In genomic region chr5:30588301-30588968, GRCm38 (mm10) we compare ENCODE assay signal across 9 mouse cellular contexts. TPM values are rescaled to one million over a fixed set of nuclear protein-coding genes. Genes with fewer than 3 reads are reported as not detected.
DNase-seq lines count a peak whose midpoint lies in the region; ATAC-seq and TF ChIP-seq lines count a peak whose summit lies in the region.
"Had no signal": no experiment of that assay in that cellular context is flagged by ENCODE, and none has a peak within 500 bp of the region (broad histone marks: within the 10 kb centered on the region; RNA-seq: fewer than 3 reads in every experiment).

No protein-coding gene starts in this region.

- H3K9ac ChIP-seq in forebrain, postnatal 0 days = peak overlapping the region; percentile 78
- H3K9ac ChIP-seq in midbrain, embryonic 11.5 days (ENCODE audit: low read length) = peak overlapping the region; percentile 57

- H3K36me3 ChIP-seq in megakaryocyte, embryonic 14.5 days (replicated peaks; ENCODE audit: low read length) = no peaks in the 10 kb centered on the region
- H3K36me3 ChIP-seq in forebrain, postnatal 0 days (ENCODE audit: insufficient read depth) = no peaks in the 10 kb centered on the region
- no peaks in the 10 kb centered on the region for H3K36me3 ChIP-seq in midbrain, embryonic 11.5 days (ENCODE audit: control insufficient read depth, insufficient read depth, low read length)

- ATAC-seq in megakaryocyte, adult 5-6 weeks (ENCODE audit: poor library complexity, severe bottlenecking) = no peak
- ATAC-seq in forebrain, postnatal 0 days = peak; percentile 79
- peak; percentile 67 for ATAC-seq in midbrain, embryonic 11.5 days (ENCODE audit: low FRiP score)

- peak; percentile 83 for DNase-seq in cerebellum, adult 9-11 months
- DNase-seq in forebrain, postnatal 0 days = peak; percentile 76
- peak; percentile 50 to 55 for DNase-seq in left cerebral cortex, postnatal 25 days (ENCODE audit: low spot score in 2 of 2)
- peak; percentile 93 for DNase-seq in midbrain, embryonic 11.5 days (ENCODE audit: low spot score, missing footprints)
- no peak for DNase-seq in yolk sac, embryonic 10.5 days (ENCODE audit: low spot score)
- no peak for DNase-seq in urinary bladder, postnatal 10 days (ENCODE audit: low spot score)

- H3K9me3 ChIP-seq in megakaryocyte, embryonic 14.5 days = no peaks in the 10 kb centered on the region
- H3K9me3 ChIP-seq in forebrain, postnatal 0 days (ENCODE audit: low read length) = no peaks in the 10 kb centered on the region
- H3K9me3 ChIP-seq in midbrain, embryonic 11.5 days (ENCODE audit: control insufficient read depth, low read length) = no peaks in the 10 kb centered on the region

- H3K4me3 ChIP-seq in megakaryocyte, embryonic 14.5 days (replicated peaks) = peak overlapping the region; percentile 83
- peak overlapping the region; percentile 67 for H3K4me3 ChIP-seq in forebrain, postnatal 0 days (ENCODE audit: low read depth, low read length)
- peak overlapping the region; percentile 49 for H3K4me3 ChIP-seq in midbrain, embryonic 11.5 days (ENCODE audit: low read depth, low read length)
- H3K4me3 ChIP-seq: erythroblast, embryonic 14.5 days had no signal

- intact Hi-C loops in left cerebral cortex, postnatal 25 days (cut with DNase I) = loop anchor here (5.0 kb wide), 2 partner anchors 54 to 71 kb away; no protein-coding TSS in a partner anchor

- peak overlapping the region; percentile 74 for H3K27ac ChIP-seq in forebrain, postnatal 0 days (ENCODE audit: low read depth, low read length)
- no peak overlapping the region for H3K27ac ChIP-seq in midbrain, embryonic 11.5 days (ENCODE audit: low read depth, low read length)

- H3K4me2 ChIP-seq in forebrain, postnatal 0 days (ENCODE audit: low read depth) = peak overlapping the region; percentile 96
- H3K4me2 ChIP-seq in midbrain, embryonic 11.5 days = peak overlapping the region; percentile 93

- 3% methylated on average over 68 of the region's 70 CpGs for WGBS in forebrain, postnatal 0 days
- WGBS in midbrain, embryonic 11.5 days = under 1% methylated on average over 66 of the region's 70 CpGs

- H3K27me3 ChIP-seq in megakaryocyte, embryonic 14.5 days (replicated peaks) = peaks cover 92% of the 10 kb centered on the region
- H3K27me3 ChIP-seq in forebrain, postnatal 0 days (ENCODE audit: insufficient read depth, low read length) = peaks cover 5% of the 10 kb centered on the region; the same call in 1 of the 2 replicates
- peaks cover 30% of the 10 kb centered on the region for H3K27me3 ChIP-seq in midbrain, embryonic 11.5 days (ENCODE audit: control insufficient read depth, insufficient read depth, low read length)

- peaks cover 10% of the 10 kb centered on the region for H3K4me1 ChIP-seq in megakaryocyte, embryonic 14.5 days
- no peaks in the 10 kb centered on the region; the same call in 1 of the 2 replicates for H3K4me1 ChIP-seq in forebrain, postnatal 0 days (ENCODE audit: insufficient read depth)
- peaks cover 7% of the 10 kb centered on the region for H3K4me1 ChIP-seq in midbrain, embryonic 11.5 days (ENCODE audit: control insufficient read depth, insufficient read depth, low read length)

- no peak for TF ChIP-seq CTCF in forebrain, postnatal 0 days (IDR thresholded peaks at IDR 0.05; ENCODE audit: low read depth)

RNA-seq across cellular contexts. Expression of gene Kcnk3, which starts 0.5 kb away (rescaled TPM):
- not detected in 2 replicates for polyA plus RNA-seq in megakaryocyte, embryonic 14.5 days (2012; ENCODE audit: insufficient read depth, low replicate concordance)
- total RNA-seq in megakaryocyte, adult 5-6 weeks (2015) = not detected in 2 replicates
- not detected in 2 replicates for total RNA-seq in megakaryocyte, adult 5-6 weeks (2017)
- total RNA-seq in forebrain, postnatal 0 days (2014; rRNA removed) = 10.8 and 13.1 TPM in 2 replicates
- polyA plus RNA-seq in forebrain, postnatal 0 days (2015; fragmentation: Nextera tagmentation; extraction: Ambion mirVana) = 6.4 and 7.0 TPM in 2 replicates
- 10 to 100 TPM; 21.3 to 21.6 TPM for total RNA-seq in left cerebral cortex, postnatal 25 days (2021)
- 0.27 and 0.50 TPM in 2 replicates for polyA plus RNA-seq in midbrain, embryonic 11.5 days (2014; fragmentation: Nextera tagmentation; extraction: Ambion mirVana)
- polyA plus RNA-seq: erythroblast, embryonic 14.5 days had no signal

RNA-seq across cellular contexts. Expression of gene Cib4, which starts 42.8 kb away (rescaled TPM):
- not detected in 2 replicates for polyA plus RNA-seq in megakaryocyte, embryonic 14.5 days (2012; ENCODE audit: insufficient read depth, low replicate concordance)
- not detected in 2 replicates for total RNA-seq in megakaryocyte, adult 5-6 weeks (2015)
- not detected in 2 replicates for total RNA-seq in megakaryocyte, adult 5-6 weeks (2017)
- total RNA-seq in forebrain, postnatal 0 days (2014; rRNA removed) = not detected in 2 replicates
- polyA plus RNA-seq in forebrain, postnatal 0 days (2015; fragmentation: Nextera tagmentation; extraction: Ambion mirVana) = not detected in 2 replicates
- not detected for total RNA-seq in left cerebral cortex, postnatal 25 days (2021)
- polyA plus RNA-seq in midbrain, embryonic 11.5 days (2014; fragmentation: Nextera tagmentation; extraction: Ambion mirVana) = not detected in 2 replicates
- polyA plus RNA-seq: erythroblast, embryonic 14.5 days had no signal

RNA-seq across cellular contexts. Expression of gene Slc35f6, which starts 59.3 kb away (rescaled TPM):
- 11.7 and 13.4 TPM in 2 replicates for polyA plus RNA-seq in megakaryocyte, embryonic 14.5 days (2012; ENCODE audit: insufficient read depth, low replicate concordance)
- 21.5 and 28.8 TPM in 2 replicates for total RNA-seq in megakaryocyte, adult 5-6 weeks (2015)
- 23.9 and 26.0 TPM in 2 replicates for total RNA-seq in megakaryocyte, adult 5-6 weeks (2017)
- total RNA-seq in forebrain, postnatal 0 days (2014; rRNA removed) = 31.5 and 48.7 TPM in 2 replicates
- 19.2 and 24.3 TPM in 2 replicates for polyA plus RNA-seq in forebrain, postnatal 0 days (2015; fragmentation: Nextera tagmentation; extraction: Ambion mirVana)
- 10 to 100 TPM; 40.5 to 40.9 TPM for total RNA-seq in left cerebral cortex, postnatal 25 days (2021)
- 22.6 and 28.4 TPM in 2 replicates for polyA plus RNA-seq in midbrain, embryonic 11.5 days (2014; fragmentation: Nextera tagmentation; extraction: Ambion mirVana)

Comparison
In these comparisons a context has a peak if more than half of its experiments do, and no peak if none do; other contexts are left out.
1. DNase-seq: peak in cerebellum, adult 9-11 months (single experiment), forebrain, postnatal 0 days (single experiment), left cerebral cortex, postnatal 25 days (2 of 2) and midbrain, embryonic 11.5 days (single experiment); none in yolk sac, embryonic 10.5 days (single experiment) and urinary bladder, postnatal 10 days (single experiment).
2. RNA of gene Kcnk3, which starts 0.5 kb away (total RNA-seq): 21.3 to 21.6 TPM in left cerebral cortex, postnatal 25 days and 10.8 to 13.1 TPM in forebrain, postnatal 0 days; not detected in megakaryocyte, adult 5-6 weeks; every median in the first group is over 10 times any median in the second.
3. Peak in every context shown above with its lines, with median percentiles within 50 percentile points of each other: H3K4me3 ChIP-seq.